Mouse (Mus musculus) embryonic fibroblast, embryonic 13.5 days (primary cell): Measurements from ENCODE around the gene Kctd18. TPM values are rescaled to one million over a fixed set of nuclear protein-coding genes. Genes with fewer than 3 reads are reported as not detected.

Experiments
- H3K27ac ChIP-seq: 2 replicates; pipeline ENCODE4 v1.5.1; 2012; ENCODE audit warnings: low read length, control low read depth, inconsistent platforms; ENCODE audit not compliant: insufficient read depth
- H3K4me1 ChIP-seq: 2 replicates; pipeline ENCODE4 v1.6.1; 2011; ENCODE audit warnings: low read length; ENCODE audit not compliant: control insufficient read depth, insufficient read depth
- H3K4me3 ChIP-seq: 2 replicates; pipeline ENCODE4 v1.5.1; 2011; ENCODE audit warnings: mild to moderate bottlenecking, control low read depth, low read length; ENCODE audit not compliant: insufficient read depth
- CTCF ChIP-seq: IDR thresholded peaks from 2 replicates; pipeline ENCODE4 v1.5.1; 2011; ENCODE audit warnings: mild to moderate bottlenecking, control low read depth, low read length, moderate library complexity, borderline replicate concordance; ENCODE audit not compliant: insufficient read depth
- POLR2A ChIP-seq: IDR thresholded peaks from 2 replicates; pipeline ENCODE4 v1.6.1; 2011; ENCODE audit warnings: low read depth, mild to moderate bottlenecking, control low read depth, low read length, moderate library complexity
- polyA plus RNA-seq: library from polyadenylated mRNA; stranded (reverse); fragments of >200 nt; gene quantifications from 2 replicates; pipeline ENCODE4 v1.2.4, GENCODE M21; 2011; ENCODE audit warnings: low read depth; ENCODE audit not compliant: missing spikeins, insufficient read length

Gene Kctd18
- polyA plus RNA-seq = 18.7 and 19.2 TPM in 2 replicates

- H3K4me3 ChIP-seq = no peak within 1 kb of the TSS
- no peak within 1 kb of the TSS for H3K27ac ChIP-seq
- TF ChIP-seq POLR2A = no peak
- TF ChIP-seq CTCF = no peak
- H3K4me1 ChIP-seq = no peaks in the 10 kb centered on the region
These were observed at the start of gene Kctd18 for GRCm38 (mm10) chr1:58018856-58019255. Kctd18 (minus strand) TSS chr1:58018956.

DNA sequence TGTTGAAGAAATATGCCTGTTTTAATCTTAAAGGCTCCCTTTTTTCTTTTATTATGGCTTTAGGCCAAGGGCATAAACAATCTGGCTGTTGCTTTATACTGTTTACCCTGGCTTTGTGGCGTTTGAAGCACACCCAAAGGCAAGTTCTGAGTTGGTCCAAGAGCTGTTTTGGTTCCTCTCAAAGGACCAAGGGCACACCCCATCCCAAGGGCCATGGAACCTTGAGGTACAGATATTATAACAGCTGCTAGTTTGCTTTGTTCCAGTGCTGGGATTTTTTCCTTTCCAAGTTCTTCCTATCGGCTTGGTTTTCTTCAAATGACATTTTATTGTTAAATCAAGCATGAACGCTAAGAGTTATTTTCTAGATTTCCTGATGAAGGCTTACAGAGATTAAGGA is 46.9 kb upstream of the Kctd18 start:
- H3K27ac ChIP-seq = no peak overlapping the region
- H3K4me3 ChIP-seq = no peak overlapping the region
- H3K4me1 ChIP-seq = no peaks in the 10 kb centered on the region
- TF ChIP-seq CTCF = no peak
- no peak for TF ChIP-seq POLR2A

- no peak overlapping the region for H3K4me3 ChIP-seq
- TF ChIP-seq POLR2A (no peak), CTCF (no peak)
- H3K4me1 ChIP-seq = no peaks in the 10 kb centered on the region
- H3K27ac ChIP-seq = no peak overlapping the region
These were observed 46.4 kb upstream of the Kctd18 start for GRCm38 (mm10) chr1:58065151-58065550.

DNA sequence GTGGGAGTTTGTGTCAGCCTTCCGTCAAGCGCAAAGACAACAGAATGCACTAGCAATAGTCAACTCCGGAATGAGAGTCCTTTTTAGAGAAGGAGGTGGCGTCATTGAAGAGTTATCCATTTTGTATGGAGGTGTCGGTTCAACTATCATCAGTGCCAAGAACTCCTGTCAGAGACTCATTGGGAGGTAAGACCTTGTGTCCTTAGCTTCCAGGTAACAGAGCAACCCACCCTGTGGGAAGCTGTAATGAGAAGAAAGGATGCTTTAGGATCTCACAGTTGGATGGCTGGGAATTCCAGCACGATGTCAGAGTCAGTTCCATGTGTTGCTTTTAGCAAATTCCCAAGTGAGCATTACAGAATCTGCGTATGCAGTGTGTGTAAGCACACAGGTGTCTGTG is 43.4 kb upstream of the Kctd18 start:
- Histone ChIP-seq H3K27ac (no peak overlapping the region), H3K4me1 (no peaks in the 10 kb centered on the region), H3K4me3 (no peak overlapping the region)
- TF ChIP-seq CTCF = no peak
- TF ChIP-seq POLR2A = no peak

- H3K4me3 ChIP-seq = no peak overlapping the region
- TF ChIP-seq CTCF = no peak
- TF ChIP-seq POLR2A = no peak
- 0 out of 2 replicates have a peak, but pooled peaks cover 6% of the 10 kb centered on the region for H3K4me1 ChIP-seq
- no peak overlapping the region for H3K27ac ChIP-seq
These were observed 40.1 kb upstream of the Kctd18 start for GRCm38 (mm10) chr1:58058846-58059245.

GRCm38 (mm10) chr1:58056939-58057338 is 38.2 kb upstream of the Kctd18 start:
- Histone ChIP-seq H3K27ac (no peak overlapping the region), H3K4me3 (no peak overlapping the region), H3K4me1 (0 out of 2 replicates have a peak, but pooled peaks cover 6% of the 10 kb centered on the region)
- TF ChIP-seq POLR2A = no peak
- no peak for TF ChIP-seq CTCF

DNA sequence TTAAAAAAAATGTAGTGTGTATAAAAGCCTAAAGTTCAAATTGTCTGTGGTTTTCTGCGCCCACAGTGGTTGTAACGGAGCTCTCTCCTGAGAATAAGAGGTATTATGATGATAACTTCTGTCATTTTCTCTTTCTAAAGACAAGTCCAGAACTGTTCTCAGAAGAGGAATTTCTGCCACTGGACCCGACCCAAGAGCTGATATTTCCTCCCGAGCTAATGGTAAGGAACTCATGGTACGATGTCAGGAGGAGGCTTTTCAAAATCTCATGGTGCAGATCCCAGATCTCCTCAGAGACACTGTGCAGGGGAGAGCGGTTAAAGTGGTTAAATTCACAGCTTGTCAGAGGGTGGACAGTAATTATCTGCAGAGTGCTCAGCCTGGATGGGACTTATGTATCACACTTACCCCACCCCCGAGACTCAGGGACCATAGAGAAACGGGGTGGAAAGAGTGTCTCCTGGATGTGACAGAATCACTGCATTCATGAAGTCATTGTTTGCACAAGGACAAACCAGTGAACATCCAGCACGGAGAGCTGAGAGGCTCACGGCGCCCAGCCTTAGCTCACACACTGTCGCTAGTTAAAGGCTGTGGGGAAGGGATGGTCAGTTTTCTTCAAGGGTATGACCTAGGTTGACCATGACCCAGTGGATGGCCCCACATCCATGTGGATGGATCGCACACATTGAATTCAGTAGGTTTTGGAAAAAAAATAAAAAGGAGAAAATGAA is 37.5 kb upstream of the Kctd18 start:
- H3K4me1 ChIP-seq = 0 out of 2 replicates have a peak, but pooled peaks cover 6% of the 10 kb centered on the region
- TF ChIP-seq POLR2A (no peak), CTCF (no peak)
- H3K4me3 ChIP-seq = no peak overlapping the region
- 0 out of 2 replicates have a peak overlapping the region, but pooled peaks have one; percentile 1 for H3K27ac ChIP-seq

DNA sequence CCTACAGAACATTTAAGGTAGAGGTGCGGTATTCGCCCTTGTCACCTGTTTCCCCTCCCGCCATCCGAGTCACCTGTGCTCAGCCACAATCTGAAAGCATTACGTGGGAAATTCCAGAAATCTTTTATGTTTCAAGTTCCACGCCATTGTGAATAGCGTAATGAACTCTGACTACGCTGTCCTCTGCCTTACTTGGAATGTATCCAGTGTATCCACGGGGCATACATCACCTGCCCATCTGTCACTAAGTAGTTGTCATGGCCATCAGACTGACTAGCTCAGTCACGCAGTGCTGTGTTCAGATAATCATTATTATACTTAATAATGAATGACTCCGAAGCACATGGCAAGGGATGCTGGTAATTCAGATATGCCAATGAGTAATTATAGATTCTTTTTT is 36.8 kb upstream of the Kctd18 start:
- H3K4me1 ChIP-seq = 0 out of 2 replicates have a peak, but pooled peaks cover 6% of the 10 kb centered on the region
- H3K4me3 ChIP-seq = no peak overlapping the region
- TF ChIP-seq CTCF (no peak), POLR2A (no peak)
- no peak overlapping the region for H3K27ac ChIP-seq

DNA sequence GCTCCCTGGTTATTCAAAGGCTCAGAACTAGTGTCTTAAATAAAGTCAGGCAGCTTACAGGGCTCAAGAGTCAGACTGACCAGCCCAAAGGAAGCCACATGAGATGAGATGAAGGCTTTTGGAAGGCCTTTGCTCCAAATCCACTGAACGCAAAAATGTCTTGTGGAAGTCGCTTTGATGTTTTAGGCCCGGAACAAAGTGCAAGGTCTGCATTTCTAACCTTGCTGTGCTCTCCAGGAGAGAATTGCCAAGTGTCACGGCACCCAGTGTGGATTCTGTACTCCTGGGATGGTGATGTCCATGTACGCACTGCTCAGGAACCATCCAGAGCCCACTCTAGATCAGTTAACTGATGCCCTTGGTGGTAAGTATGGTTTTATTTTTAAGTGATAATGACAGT is 30.4 kb upstream of the Kctd18 start:
- Histone ChIP-seq H3K27ac (no peak overlapping the region), H3K4me3 (no peak overlapping the region), H3K4me1 (no peaks in the 10 kb centered on the region)
- no peak for TF ChIP-seq CTCF
- no peak for TF ChIP-seq POLR2A

DNA sequence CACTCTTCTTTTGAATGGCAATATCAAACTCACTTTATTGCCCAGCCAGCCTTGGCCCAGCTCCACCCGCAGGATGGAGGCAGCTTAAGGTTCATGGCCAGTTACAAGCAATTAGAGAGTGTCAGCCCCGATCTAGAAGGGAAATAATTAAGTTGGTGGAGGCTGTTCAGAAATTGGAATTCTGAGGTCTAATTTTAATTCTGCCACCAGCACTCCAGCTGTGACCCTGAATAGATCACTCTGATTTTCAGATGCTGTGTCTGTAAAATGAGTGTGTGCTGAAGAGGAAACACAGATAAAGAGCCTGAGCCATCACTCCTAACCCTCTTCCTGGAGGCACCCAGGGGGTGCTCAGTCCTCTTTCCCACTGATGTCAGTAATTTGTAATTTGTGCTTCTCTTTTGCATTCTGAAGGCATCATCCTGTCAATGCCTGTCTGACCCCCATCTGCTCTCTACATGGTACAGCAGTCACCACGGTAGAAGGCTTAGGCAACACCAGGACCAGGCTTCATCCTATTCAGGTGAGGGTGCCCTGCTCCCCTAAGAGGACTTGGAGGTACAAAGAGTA is 28.1 kb upstream of the Kctd18 start:
- H3K4me3 ChIP-seq = no peak overlapping the region
- no peak overlapping the region for H3K27ac ChIP-seq
- TF ChIP-seq CTCF (no peak), POLR2A (no peak)

More for the DNA sequence above, 28.1 kb upstream of the Kctd18 start:
- no peaks in the 10 kb centered on the region for H3K4me1 ChIP-seq
